Mouse (Mus musculus) CD8-positive naive resting alpha-beta T cell, adult 2 months (primary cell): ENCODE data around the gene Mfsd1.

Experiments
- DNase-seq, 2 experiments: peaks; one replicate each; pipeline ENCODE4 v3.0.0; 2022; ENCODE audit warnings: low read depth in 2 of 2, low spot score in 2 of 2

The Mfsd1 gene

GRCm38 (mm10) chr3:67618222-67618621 lies 35.7 kb downstream of the Mfsd1 start:
- no peak for DNase-seq

GRCm38 (mm10) chr3:67624629-67625028 lies 42.1 kb downstream of the Mfsd1 start:
- no peak for DNase-seq

GRCm38 (mm10) chr3:67643135-67643534 lies 60.6 kb downstream of the Mfsd1 start:
- no peak for DNase-seq

GRCm38 (mm10) chr3:67645640-67646466 lies 63.3 kb downstream of the Mfsd1 start:
- no peak for DNase-seq
